ENCODE assay signal across 14 mouse cellular contexts in the genomic region with DNA sequence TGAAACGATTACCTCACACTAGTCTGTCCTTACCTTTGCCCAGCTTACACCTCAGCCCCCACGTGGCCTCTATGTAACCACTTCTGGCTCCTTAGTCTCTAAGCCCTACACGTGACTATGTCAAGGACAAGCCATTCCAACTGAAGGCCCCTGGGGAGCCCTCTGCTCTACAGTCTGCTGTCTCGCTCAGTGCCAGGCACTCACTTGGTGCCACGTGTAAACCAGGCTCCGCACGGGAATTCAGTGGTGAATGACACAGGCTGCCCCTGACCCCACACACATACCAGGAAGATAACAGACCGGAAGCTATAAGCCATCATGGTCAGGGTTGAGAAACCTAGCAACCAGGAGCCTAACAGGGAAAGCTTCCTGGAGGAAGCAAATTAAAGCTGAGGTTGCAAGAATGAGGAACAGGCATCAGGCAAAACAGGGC. TPM values are rescaled to one million over a fixed set of nuclear protein-coding genes. Genes with fewer than 3 reads are reported as not detected.
DNase-seq lines count a peak whose midpoint lies in the region; ATAC-seq and TF ChIP-seq lines count a peak whose summit lies in the region.
"Had no signal": no experiment of that assay in that cellular context is flagged by ENCODE, and none has a peak within 500 bp of the region (broad histone marks: within the 10 kb centered on the region; RNA-seq: fewer than 3 reads in every experiment).

No protein-coding gene starts in this region.

- 0 out of 2 replicates have a peak overlapping the region, but pooled peaks have one; percentile 3 for H3K27ac ChIP-seq in heart, embryonic 11.5 days (ENCODE audit: low read depth, low read length)
- no peak overlapping the region for H3K27ac ChIP-seq in layer of hippocampus, adult 2 months
- no peak overlapping the region for H3K27ac ChIP-seq in hindbrain, postnatal 0 days
- H3K27ac ChIP-seq: heart, adult 2 months; neural tube, embryonic 12.5 days had no signal

- no peak for TF ChIP-seq CTCF in lung, adult 2 months (IDR thresholded peaks at IDR 0.05; ENCODE audit: insufficient read depth, low read length)
- no peak for TF ChIP-seq CTCF in layer of hippocampus, adult 2 months (conservative IDR thresholded peaks at IDR 0.05)
- no peak for TF ChIP-seq CTCF in hindbrain, postnatal 0 days (IDR thresholded peaks at IDR 0.05; ENCODE audit: low read depth)

- no peaks in the 10 kb centered on the region for H3K36me3 ChIP-seq in heart, embryonic 11.5 days (ENCODE audit: control insufficient read depth, insufficient read depth, low read length)
- no peaks in the 10 kb centered on the region for H3K36me3 ChIP-seq in hindbrain, postnatal 0 days (ENCODE audit: insufficient read depth, low read length)
- H3K36me3 ChIP-seq: neural tube, embryonic 12.5 days had no signal

- H3K4me2 ChIP-seq in heart, embryonic 11.5 days: no peak overlapping the region
- no peak overlapping the region for H3K4me2 ChIP-seq in hindbrain, postnatal 0 days (ENCODE audit: low read depth, low read length)
- H3K4me2 ChIP-seq: neural tube, embryonic 12.5 days had no signal

- ATAC-seq in heart, embryonic 11.5 days (replicated peaks; ENCODE audit: insufficient number of reproducible peaks, low FRiP score, low TSS enrichment): no peak
- ATAC-seq in common myeloid progenitor, adult 5-6 weeks (replicated peaks; ENCODE audit: low read depth, poor library complexity, severe bottlenecking): peak; percentile 59
- ATAC-seq in hindbrain, postnatal 0 days: no peak

- no peak for TF ChIP-seq POLR2A in lung, adult 2 months (IDR thresholded peaks at IDR 0.05; ENCODE audit: borderline replicate concordance, extremely low read depth, low read depth, low read length)

- H3K4me3 ChIP-seq in heart, embryonic 11.5 days (ENCODE audit: low read depth, low read length): no peak overlapping the region
- no peak overlapping the region for H3K4me3 ChIP-seq in lung, adult 2 months (replicated peaks; ENCODE audit: extremely low read depth, low read depth, low read length)
- no peak overlapping the region for H3K4me3 ChIP-seq in layer of hippocampus, adult 2 months
- H3K4me3 ChIP-seq in hindbrain, postnatal 0 days (ENCODE audit: low read length): no peak overlapping the region
- H3K4me3 ChIP-seq: heart, adult 2 months; neural tube, embryonic 12.5 days had no signal

- no peaks in the 10 kb centered on the region for H3K9me3 ChIP-seq in heart, embryonic 11.5 days (replicated peaks; ENCODE audit: control insufficient read depth, low read length)
- no peaks in the 10 kb centered on the region for H3K9me3 ChIP-seq in hindbrain, postnatal 0 days (ENCODE audit: low read length)
- H3K9me3 ChIP-seq: neural tube, embryonic 12.5 days had no signal

- no peak for DNase-seq in heart, adult 8-10 months (ENCODE audit: low spot score)
- peak; percentile 66 for DNase-seq in 3134 (ENCODE audit: extremely low read depth, insufficient read length, low spot score)
- DNase-seq in lung, adult 2 months: peak; percentile 35
- no peak for DNase-seq in urinary bladder, adult 2 months (ENCODE audit: low spot score)
- no peak for DNase-seq in layer of hippocampus, adult 2 months (ENCODE audit: low spot score in 2 of 2)
- DNase-seq in hindbrain, postnatal 0 days (ENCODE audit: low spot score): no peak
- DNase-seq: cerebellum, postnatal 36 days; heart, adult 2 months; thymus, postnatal 25 days had no signal

- H3K27me3 ChIP-seq in heart, embryonic 11.5 days (ENCODE audit: control insufficient read depth, insufficient read depth, low read length): no peaks in the 10 kb centered on the region
- H3K27me3 ChIP-seq in hindbrain, postnatal 0 days (ENCODE audit: insufficient read depth, low read length): no peaks in the 10 kb centered on the region
- H3K27me3 ChIP-seq: neural tube, embryonic 12.5 days had no signal

- peak overlapping the region; percentile 31; the same call in 1 of the 2 replicates for H3K9ac ChIP-seq in heart, embryonic 11.5 days (ENCODE audit: low read depth, low read length)
- no peak overlapping the region for H3K9ac ChIP-seq in hindbrain, postnatal 0 days (replicated peaks; ENCODE audit: low read length)
- H3K9ac ChIP-seq: neural tube, embryonic 12.5 days had no signal

- whole genome bisulfite sequencing in heart, embryonic 11.5 days (ENCODE audit: insufficient replicate concordance): 36% methylated on average over 8 of the region's 8 CpGs
- 47% methylated on average over 8 of the region's 8 CpGs for WGBS in lung, adult 2 months
- WGBS in hindbrain, postnatal 0 days: 52% methylated on average over 8 of the region's 8 CpGs

- peaks cover 6% of the 10 kb centered on the region for H3K4me1 ChIP-seq in heart, embryonic 11.5 days (ENCODE audit: control insufficient read depth, insufficient read depth, low read length)
- no peaks in the 10 kb centered on the region for H3K4me1 ChIP-seq in lung, adult 2 months (ENCODE audit: control insufficient read depth, insufficient read depth, low read length)
- H3K4me1 ChIP-seq in hindbrain, postnatal 0 days (ENCODE audit: insufficient read depth, low read length): no peaks in the 10 kb centered on the region
- H3K4me1 ChIP-seq: neural tube, embryonic 12.5 days had no signal

RNA-seq across cellular contexts. Expression of gene Fam131c, which starts 20.6 kb away (rescaled TPM):
- 1.00 and 1.0 TPM in 2 replicates for polyA plus RNA-seq in heart, embryonic 11.5 days (2014; fragmentation: Nextera tagmentation; extraction: Ambion mirVana)
- 1 to 10 TPM; 2.4 to 5.5 (median 4.1) TPM for total RNA-seq in heart, adult 8-10 months (2022)
- not detected in 2 replicates for total RNA-seq in common myeloid progenitor, adult 5-6 weeks (2017)
- 0.70 and 2.1 TPM in 2 replicates for polyA plus RNA-seq in lung, adult 2 months (2012; rRNA removed)
- polyA plus RNA-seq in urinary bladder, adult 2 months (2012; rRNA removed): 0.28 and 0.66 TPM in 2 replicates
- 1 to 10 TPM; 2.5 to 2.6 TPM for total RNA-seq in layer of hippocampus, adult 2 months (2021)
- 95.3 and 103 TPM in 2 replicates for total RNA-seq in hindbrain, postnatal 0 days (2014; rRNA removed)
- 41.7 and 46.3 TPM in 2 replicates for polyA plus RNA-seq in hindbrain, postnatal 0 days (2015; fragmentation: Nextera tagmentation; extraction: Ambion mirVana)

RNA-seq across cellular contexts. Expression of gene Epha2, which starts 46.3 kb away (rescaled TPM):
- polyA plus RNA-seq in heart, embryonic 11.5 days (2014; fragmentation: Nextera tagmentation; extraction: Ambion mirVana): 3.1 and 3.6 TPM in 2 replicates
- 1 to 10 TPM; 4.6 to 7.1 (median 5.2) TPM for total RNA-seq in heart, adult 8-10 months (2022)
- total RNA-seq in common myeloid progenitor, adult 5-6 weeks (2017): 0.29 and 1.2 TPM in 2 replicates
- 54.0 and 68.8 TPM in 2 replicates for polyA plus RNA-seq in lung, adult 2 months (2012; rRNA removed)
- 20.2 and 25.6 TPM in 2 replicates for polyA plus RNA-seq in urinary bladder, adult 2 months (2012; rRNA removed)
- total RNA-seq in layer of hippocampus, adult 2 months (2021): 1 to 10 TPM in 1 of 2 experiments, under 1 TPM in 1; 0.86 to 1.3 TPM
- 1.6 and 3.5 TPM in 2 replicates for total RNA-seq in hindbrain, postnatal 0 days (2014; rRNA removed)
- 0.44 and 0.46 TPM in 2 replicates for polyA plus RNA-seq in hindbrain, postnatal 0 days (2015; fragmentation: Nextera tagmentation; extraction: Ambion mirVana)

RNA-seq across cellular contexts. Expression of gene Clcnka, which starts 51.1 kb away (rescaled TPM):
- 0.14 and 0.42 TPM in 2 replicates for polyA plus RNA-seq in heart, embryonic 11.5 days (2014; fragmentation: Nextera tagmentation; extraction: Ambion mirVana)
- total RNA-seq in heart, adult 8-10 months (2022): not detected
- total RNA-seq in common myeloid progenitor, adult 5-6 weeks (2017): not detected in 2 replicates
- polyA plus RNA-seq in lung, adult 2 months (2012; rRNA removed): 1.4 TPM in 1 of 2 replicates, not detected in the other
- polyA plus RNA-seq in urinary bladder, adult 2 months (2012; rRNA removed): not detected in 2 replicates
- not detected for total RNA-seq in layer of hippocampus, adult 2 months (2021)
- total RNA-seq in hindbrain, postnatal 0 days (2014; rRNA removed): 1.1 and 1.2 TPM in 2 replicates
- polyA plus RNA-seq in hindbrain, postnatal 0 days (2015; fragmentation: Nextera tagmentation; extraction: Ambion mirVana): 0.95 and 0.98 TPM in 2 replicates
- total RNA-seq: adrenal gland, postnatal 36 days; heart, adult 2 months; layer of hippocampus, adult 18-20 months had no signal
- polyA plus RNA-seq: neural tube, embryonic 12.5 days had no signal

Comparison
In these comparisons a context has a peak if more than half of its experiments do, and no peak if none do; other contexts are left out.
1. DNase-seq: peak in 3134 (single experiment) and lung, adult 2 months (single experiment); none in heart, adult 8-10 months (single experiment), urinary bladder, adult 2 months (single experiment), layer of hippocampus, adult 2 months (0 of 2) and hindbrain, postnatal 0 days (single experiment).
2. RNA of gene Fam131c, which starts 20.6 kb away (total RNA-seq): 95.3 to 103 TPM in hindbrain, postnatal 0 days; 2.4 to 5.5 TPM in heart, adult 8-10 months, 2.5 to 2.6 TPM in layer of hippocampus, adult 2 months and not detected in common myeloid progenitor, adult 5-6 weeks; every median in the first group is over 10 times any median in the second.